Mouse (Mus musculus) MEL (cell line): ENCODE data around the gene Tmem104. TPM values are rescaled to one million over a fixed set of nuclear protein-coding genes. Genes with fewer than 3 reads are reported as not detected.

ENCODE experiments used
- DNase-seq: peaks from one replicate; pipeline ENCODE4 v3.0.0; 2011; ENCODE audit warnings: low read depth, low spot score
- H3K27ac ChIP-seq: 2 replicates; pipeline ENCODE4 v1.5.1; 2012; ENCODE audit warnings: low read depth, mild to moderate bottlenecking, control low read depth, low read length, moderate library complexity; ENCODE audit not compliant: control insufficient read depth
- H3K27me3 ChIP-seq, 2 experiments: fragments of 150-350 bp in 1 of 2; sonication (generic) in 1 of 2; 2 replicates each; pipeline ENCODE4 v1.6.1; 2012; ENCODE audit warnings: low read length in 2 of 2, mild to moderate bottlenecking in 2 of 2, improper control_type of control experiment in 1 of 2, moderate library complexity in 1 of 2; ENCODE audit not compliant: insufficient read depth in 2 of 2, control insufficient read depth in 1 of 2
- H3K36me3 ChIP-seq, 2 experiments: 2 replicates each; pipeline ENCODE4 v1.6.1; 2012 to 2014; ENCODE audit warnings: low read length in 2 of 2, improper control_type of control experiment in 1 of 2, inconsistent platforms in 1 of 2, mild to moderate bottlenecking in 1 of 2; ENCODE audit not compliant: insufficient read depth in 2 of 2, control insufficient read depth in 1 of 2
- H3K4me1 ChIP-seq, 2 experiments: fragments of 150-350 bp in 1 of 2; sonication (generic) in 1 of 2; 2 replicates each; pipeline ENCODE4 v1.6.1; 2012; ENCODE audit warnings: low read length in 2 of 2, improper control_type of control experiment in 1 of 2, mild to moderate bottlenecking in 1 of 2; ENCODE audit not compliant: insufficient read depth in 2 of 2, control insufficient read depth in 1 of 2
- H3K4me3 ChIP-seq, 2 experiments: fragments of 150-350 bp in 1 of 2; sonication (generic) in 1 of 2; 2 replicates each; pipeline ENCODE4 v1.5.1; 2012; ENCODE audit warnings: low read depth in 2 of 2, low read length in 2 of 2, mild to moderate bottlenecking in 2 of 2, moderate library complexity in 2 of 2, control low read depth in 1 of 2, improper control_type of control experiment in 1 of 2; ENCODE audit not compliant: control insufficient read depth in 1 of 2, insufficient read depth in 1 of 2
- H3K79me2 ChIP-seq: 2 replicates; pipeline ENCODE4 v1.6.1; 2012; ENCODE audit warnings: mild to moderate bottlenecking, low read length, moderate library complexity; ENCODE audit not compliant: control insufficient read depth, poor library complexity, insufficient read depth
- H3K9ac ChIP-seq: 2 replicates; pipeline ENCODE4 v1.6.1; 2012; ENCODE audit warnings: low read depth, mild to moderate bottlenecking, control low read depth, low read length, moderate library complexity; ENCODE audit not compliant: control insufficient read depth, poor library complexity, severe bottlenecking
- H3K9me3 ChIP-seq: fragments of 150-350 bp; sonication (generic); replicated peaks from 2 replicates; pipeline ENCODE4 v1.6.1; 2012; ENCODE audit warnings: mild to moderate bottlenecking, low read length, improper control_type of control experiment, moderate library complexity; ENCODE audit not compliant: insufficient read depth
- CTCF ChIP-seq, 3 experiments: IDR thresholded peaks in 2 of 3; conservative IDR thresholded peaks in 1 of 3; 2 replicates each; pipeline ENCODE4 v1.5.1; 2011 to 2012; ENCODE audit warnings: low read length in 3 of 3, low read depth in 2 of 3, mild to moderate bottlenecking in 2 of 3, improper control_type of control experiment in 1 of 3, inconsistent platforms in 1 of 3, mixed read lengths in 1 of 3, moderate library complexity in 1 of 3; ENCODE audit not compliant: control insufficient read depth in 1 of 3, insufficient read depth in 1 of 3, poor library complexity in 1 of 3, severe bottlenecking in 1 of 3
- E2F4 ChIP-seq: IDR thresholded peaks from 2 replicates; pipeline ENCODE4 v1.6.1; 2011; ENCODE audit warnings: low read depth, low read length, improper control_type of control experiment, borderline replicate concordance
- EP300 ChIP-seq, 2 experiments: IDR thresholded peaks; 2 replicates each; pipeline ENCODE4 v1.6.1; 2011; ENCODE audit warnings: improper control_type of control experiment in 2 of 2, low read length in 2 of 2, low read depth in 1 of 2, mild to moderate bottlenecking in 1 of 2
- ETS1 ChIP-seq: IDR thresholded peaks from 2 replicates; pipeline ENCODE4 v1.6.1; 2012; ENCODE audit warnings: low read depth, mild to moderate bottlenecking, inconsistent platforms, low read length, improper control_type of control experiment, moderate library complexity
- GABPA ChIP-seq: IDR thresholded peaks from 2 replicates; pipeline ENCODE4 v1.6.1; 2012; ENCODE audit warnings: low read depth, mild to moderate bottlenecking, inconsistent platforms, low read length, improper control_type of control experiment, moderate library complexity
- GATA1 ChIP-seq: IDR thresholded peaks from 2 replicates; pipeline ENCODE4 v1.6.1; 2011; ENCODE audit warnings: low read depth, low read length, improper control_type of control experiment
- JUND ChIP-seq: IDR thresholded peaks from 2 replicates; pipeline ENCODE4 v1.6.1; 2011; ENCODE audit warnings: low read depth, mild to moderate bottlenecking, improper control_type of control experiment, low read length
- KAT2A ChIP-seq: conservative IDR thresholded peaks from 2 replicates; pipeline ENCODE4 v1.6.1; 2012; ENCODE audit warnings: low read depth, low read length, improper control_type of control experiment, inconsistent platforms
- MAFK ChIP-seq: IDR thresholded peaks from 2 replicates; pipeline ENCODE4 v1.6.1; 2011; ENCODE audit warnings: low read depth, mild to moderate bottlenecking, low read length, improper control_type of control experiment, borderline replicate concordance
- MAX ChIP-seq: IDR thresholded peaks from 2 replicates; pipeline ENCODE4 v1.6.1; 2011; ENCODE audit warnings: low read length, improper control_type of control experiment
- MAZ ChIP-seq: IDR thresholded peaks from 2 replicates; pipeline ENCODE4 v1.6.1; 2012; ENCODE audit warnings: low read depth, mild to moderate bottlenecking, inconsistent platforms, low read length, improper control_type of control experiment
- MEF2A ChIP-seq: IDR thresholded peaks from 2 replicates; pipeline ENCODE4 v1.6.1; 2014; ENCODE audit warnings: low read depth, mild to moderate bottlenecking, inconsistent platforms, low read length, improper control_type of control experiment; ENCODE audit not compliant: poor library complexity, insufficient replicate concordance, severe bottlenecking; ENCODE audit errors: extremely low read depth
- MXI1 ChIP-seq: IDR thresholded peaks from 2 replicates; pipeline ENCODE4 v1.6.1; 2011; ENCODE audit warnings: mild to moderate bottlenecking, low read depth, low read length, improper control_type of control experiment
- MYB ChIP-seq: IDR thresholded peaks from 2 replicates; pipeline ENCODE4 v1.6.1; 2011; ENCODE audit warnings: mild to moderate bottlenecking, low read depth, low read length, improper control_type of control experiment
- MYC ChIP-seq: IDR thresholded peaks from 2 replicates; pipeline ENCODE4 v1.6.1; 2011; ENCODE audit warnings: low read depth, mild to moderate bottlenecking, low read length, improper control_type of control experiment, moderate library complexity
- NRF1 ChIP-seq: IDR thresholded peaks from 2 replicates; pipeline ENCODE4 v1.6.1; 2014; ENCODE audit warnings: low read depth, mild to moderate bottlenecking, inconsistent platforms, low read length, improper control_type of control experiment, moderate library complexity; ENCODE audit not compliant: poor library complexity, insufficient read depth, severe bottlenecking
- POLR2A ChIP-seq, 2 experiments: IDR thresholded peaks; 2 replicates each; pipeline ENCODE4 v1.6.1; 2011 to 2012; ENCODE audit warnings: low read length in 2 of 2, mild to moderate bottlenecking in 2 of 2, control low read depth in 1 of 2, improper control_type of control experiment in 1 of 2, low read depth in 1 of 2, moderate library complexity in 1 of 2; ENCODE audit not compliant: control insufficient read depth in 1 of 2, insufficient read depth in 1 of 2, poor library complexity in 1 of 2
- POLR2AphosphoS2 ChIP-seq: IDR thresholded peaks from 2 replicates; pipeline ENCODE4 v1.6.1; 2011; ENCODE audit warnings: low read length, improper control_type of control experiment
- RCOR1 ChIP-seq: IDR thresholded peaks from 2 replicates; pipeline ENCODE4 v1.6.1; 2012; ENCODE audit warnings: low read depth, mild to moderate bottlenecking, inconsistent platforms, low read length, improper control_type of control experiment
- SIN3A ChIP-seq: IDR thresholded peaks from 2 replicates; pipeline ENCODE4 v1.6.1; 2012; ENCODE audit warnings: low read length, improper control_type of control experiment, inconsistent platforms
- SMC3 ChIP-seq: IDR thresholded peaks from 2 replicates; pipeline ENCODE4 v1.6.1; 2011; ENCODE audit warnings: low read depth, low read length, improper control_type of control experiment
- TBP ChIP-seq: IDR thresholded peaks from 2 replicates; pipeline ENCODE4 v1.8.0; 2011; ENCODE audit warnings: low read depth, low read length, improper control_type of control experiment
- TCF12 ChIP-seq: IDR thresholded peaks from 2 replicates; pipeline ENCODE4 v1.6.1; 2014; ENCODE audit warnings: low read depth, mild to moderate bottlenecking, inconsistent platforms, low read length, improper control_type of control experiment, moderate library complexity
- USF1 ChIP-seq: IDR thresholded peaks from 2 replicates; pipeline ENCODE4 v1.6.1; 2014; ENCODE audit warnings: low read depth, mild to moderate bottlenecking, inconsistent platforms, low read length, improper control_type of control experiment, moderate library complexity
- USF2 ChIP-seq, 2 experiments: IDR thresholded peaks; 2 replicates each; pipeline ENCODE4 v1.6.1; 2011 to 2012; ENCODE audit warnings: improper control_type of control experiment in 2 of 2, low read length in 2 of 2, borderline replicate concordance in 1 of 2, inconsistent platforms in 1 of 2, low read depth in 1 of 2, mild to moderate bottlenecking in 1 of 2; ENCODE audit not compliant: insufficient read depth in 1 of 2
- ZC3H11A ChIP-seq: IDR thresholded peaks from 2 replicates; pipeline ENCODE4 v1.6.1; 2012; ENCODE audit warnings: low read depth, mild to moderate bottlenecking, inconsistent platforms, low read length, improper control_type of control experiment
- ZKSCAN1 ChIP-seq: IDR thresholded peaks from 2 replicates; pipeline ENCODE4 v1.6.1; 2012; ENCODE audit warnings: low read depth, mild to moderate bottlenecking, inconsistent platforms, low read length, improper control_type of control experiment, moderate library complexity
- ZMIZ1 ChIP-seq: IDR thresholded peaks from 2 replicates; pipeline ENCODE4 v1.6.1; 2012; ENCODE audit warnings: low read depth, mild to moderate bottlenecking, inconsistent platforms, low read length, improper control_type of control experiment, moderate library complexity
- ZNF384 ChIP-seq: IDR thresholded peaks from 2 replicates; pipeline ENCODE4 v1.6.1; 2012; ENCODE audit warnings: low read depth, mild to moderate bottlenecking, inconsistent platforms, low read length, improper control_type of control experiment
- polyA plus RNA-seq, 2 experiments: library from polyadenylated mRNA; stranded (reverse) in 1 of 2; unstranded in 1 of 2; fragments of >175 nt in 1 of 2; fragments of >200 nt in 1 of 2; gene quantifications; 2 replicates each; pipeline versions ENCODE4 v1.2.1 to v1.2.4; 2012; ENCODE audit warnings: low replicate concordance in 2 of 2, low read depth in 1 of 2; ENCODE audit not compliant: insufficient read length in 2 of 2, insufficient read depth in 1 of 2, missing spikeins in 1 of 2
- total RNA-seq: library from RNA; depleted of rRNA; stranded (reverse); fragments of 300-350 nt; gene quantifications from 2 replicates; pipeline ENCODE4 v1.2.3, GENCODE M21; 2012

Tmem104 gene
- total and polyA plus RNA-seq, 3 experiments: 21.9 to 24.8 TPM; not detected in 1

GRCm38 (mm10) chr11:115181913-115182638 lies 5.2 kb upstream of the Tmem104 start (continued):
- TF ChIP-seq ZMIZ1: no peak
- 0 out of 2 replicates have a peak, but pooled peaks have one; percentile 28 for TF ChIP-seq RCOR1
- TF ChIP-seq MAX: no peak
- TF ChIP-seq ETS1: peak; percentile 65; the same call in 1 of the 2 replicates
- TF ChIP-seq ZC3H11A: peak; percentile 66
- TF ChIP-seq JUND: no peak
- TF ChIP-seq GABPA: no peak
- no peak for TF ChIP-seq MYC
- peak; percentile 91 to 97 (median 93) for TF ChIP-seq CTCF (IDR thresholded peaks at IDR 0.05 in 2 of 3, conservative IDR thresholded peaks at IDR 0.05 in 1 of 3; ENCODE audit: control insufficient read depth in 1 of 3, insufficient read depth in 1 of 3, low read depth in 2 of 3, low read length in 3 of 3, poor library complexity in 1 of 3, severe bottlenecking in 1 of 3)
- TF ChIP-seq NRF1: no peak
- TF ChIP-seq USF1: no peak
- peak; percentile 39; the same call in 1 of the 2 replicates for TF ChIP-seq MXI1
- no peak for TF ChIP-seq ZKSCAN1
- TF ChIP-seq POLR2AphosphoS2: no peak
- 0 out of 2 replicates have a peak, but pooled peaks have one; percentile 44 for TF ChIP-seq GATA1

GRCm38 (mm10) chr11:115184973-115185372 lies 2.3 kb upstream of the Tmem104 start:
- Histone ChIP-seq H3K9me3 (no peaks in the 10 kb centered on the region), H3K27me3 (no peaks in the 10 kb centered on the region), H3K36me3 (peaks cover 2 to 32% of the 10 kb centered on the region in 2 experiments), H3K4me1 (peaks cover 14 to 28% of the 10 kb centered on the region in 2 experiments), H3K27ac (peak overlapping the region; percentile 51), H3K79me2 (peaks cover 26% of the 10 kb centered on the region), H3K4me3 (peak overlapping the region in 1 of 2 experiments; percentile 14; a peak in 2 of 4 replicates), H3K9ac (peak overlapping the region; percentile 52)
- DNase-seq: peak; percentile 76
- TF ChIP-seq NRF1 (no peak), SMC3 (no peak), MEF2A (no peak), MYB (no peak), TBP (peak; percentile 67; the same call in 1 of the 2 replicates), ZMIZ1 (no peak), GABPA (no peak), E2F4 (no peak), CTCF (IDR thresholded peaks at IDR 0.05 in 2 of 3, conservative IDR thresholded peaks at IDR 0.05 in 1 of 3; ENCODE audit: control insufficient read depth in 1 of 3, insufficient read depth in 1 of 3, low read depth in 2 of 3, low read length in 3 of 3, poor library complexity in 1 of 3, severe bottlenecking in 1 of 3) (no peak), MAZ (peak; percentile 83), SIN3A (peak; percentile 50), JUND (no peak), MAFK (no peak), TCF12 (no peak), EP300 (IDR thresholded peaks at IDR 0.05; ENCODE audit: low read depth in 1 of 2, low read length in 2 of 2) (0 out of 4 replicates have a peak, but pooled peaks of 1 of the 2 experiments have one; percentile 33), MYC (0 out of 2 replicates have a peak, but pooled peaks have one; percentile 20), ZC3H11A (no peak), POLR2A (IDR thresholded peaks at IDR 0.05; ENCODE audit: control insufficient read depth in 1 of 2, insufficient read depth in 1 of 2, low read depth in 1 of 2, low read length in 2 of 2, poor library complexity in 1 of 2) (peak in 1 of 2 experiments; percentile 31; a peak in 1 of 4 replicates), USF2 (IDR thresholded peaks at IDR 0.05; ENCODE audit: borderline replicate concordance in 1 of 2, insufficient read depth in 1 of 2, low read depth in 1 of 2, low read length in 2 of 2) (no peak), MXI1 (peak; percentile 59), RCOR1 (no peak), POLR2AphosphoS2 (no peak; the same call in 1 of the 2 replicates), KAT2A (no peak), ZNF384 (no peak), USF1 (no peak), ZKSCAN1 (no peak)
